Mouse (Mus musculus): Measurements from ENCODE around the gene Pla2g4d. TPM values are rescaled to one million over a fixed set of nuclear protein-coding genes. Genes with fewer than 3 reads are reported as not detected.

Gene Pla2g4d
- not detected for polyA plus RNA-seq (2017; shearing (Covaris generic))

DNA sequence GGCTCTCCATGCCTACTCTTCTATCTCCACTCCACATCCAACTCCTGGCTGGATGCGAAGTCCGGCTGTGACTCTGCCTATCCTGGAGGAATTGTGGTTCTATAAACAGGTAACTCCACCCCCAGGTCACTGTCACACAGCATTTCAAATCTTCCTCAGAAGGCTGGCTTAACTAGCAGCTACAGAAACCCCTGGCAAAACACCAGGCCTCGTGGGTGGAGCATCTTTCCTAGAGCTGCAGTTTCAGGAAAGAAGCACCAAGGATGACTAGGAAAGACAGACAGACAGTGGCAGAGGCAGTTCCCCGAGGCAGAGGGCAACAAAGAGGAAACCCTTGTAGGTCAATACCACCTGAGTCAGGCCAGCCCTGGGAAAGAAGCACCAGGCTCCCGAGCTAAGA, at the start of gene Pla2g4d:
Pla2g4d (minus strand) TSS at position 203 of the 400 bp plus-strand sequence.

DNA sequence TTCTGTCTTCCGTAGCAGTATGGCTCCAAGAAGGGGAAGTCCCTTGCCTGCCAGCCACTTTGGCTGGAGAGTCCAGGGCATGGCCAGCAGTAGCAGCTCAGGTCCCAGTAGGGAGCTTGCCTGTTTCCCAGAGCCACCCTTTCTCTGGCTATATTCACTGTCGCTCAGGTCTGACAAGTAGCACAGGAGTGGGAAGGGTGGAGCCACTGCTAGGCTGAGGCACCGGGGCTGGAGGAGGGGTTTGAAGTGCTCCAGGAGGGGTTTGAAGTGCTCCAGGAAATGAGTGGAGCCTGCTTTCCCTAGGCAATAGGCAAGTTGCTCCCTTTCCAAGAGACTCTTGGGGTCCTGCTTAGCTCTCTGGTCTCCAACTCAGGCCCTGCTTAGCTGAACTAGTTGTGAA, 25.0 kb upstream of the Pla2g4d start, which contains the start of gene Pla2g4f:
Pla2g4f (minus strand) TSS at position 190 of the 400 bp plus-strand sequence.

DNA sequence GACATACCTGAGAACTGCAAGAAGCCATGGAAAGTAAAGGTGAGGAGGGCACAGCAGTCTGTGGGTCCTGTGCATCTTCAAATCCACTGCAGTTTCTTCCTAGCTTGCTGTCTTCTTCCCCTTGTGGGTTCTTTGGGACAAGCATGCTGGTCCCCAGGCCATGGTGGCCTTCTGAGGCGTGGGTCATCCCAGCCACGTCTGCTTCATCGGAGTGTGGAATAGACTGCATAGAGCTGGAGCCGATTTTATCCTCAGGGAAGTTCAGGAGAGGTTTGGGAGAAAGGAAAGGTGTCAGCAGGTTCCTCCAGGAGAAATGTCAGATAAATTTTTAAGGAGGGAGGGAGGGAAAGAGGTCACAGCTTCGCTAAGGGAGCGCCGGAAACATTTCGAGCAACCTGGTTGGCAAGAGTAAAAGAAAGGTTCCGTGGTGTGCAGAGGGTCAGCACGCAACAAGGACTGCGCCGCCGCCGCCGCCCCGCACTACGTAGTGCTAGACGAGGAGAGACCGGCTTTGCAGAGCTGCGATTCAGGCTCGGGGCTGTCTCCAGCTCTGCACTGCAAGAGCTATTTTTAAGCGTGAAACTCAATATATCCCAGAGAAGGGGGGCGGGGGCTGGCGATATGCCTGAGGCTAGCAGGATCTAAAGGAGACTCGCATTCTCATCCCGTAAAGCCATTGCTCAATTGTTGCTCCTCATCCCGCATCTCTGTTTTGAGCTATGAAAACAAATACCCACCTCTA, 44.1 kb downstream of the Pla2g4d start, which contains the start of gene Pla2g4e:
Pla2g4e (minus strand) TSS at position 657 of the 742 bp plus-strand sequence.

Other genes starting within 250 kb of the Pla2g4d start
- gene Ehd4, start 134.6 kb downstream of the Pla2g4d start, polyA plus RNA-seq (2017; shearing (Covaris generic)) = 17.0 TPM
- not detected for gene Pla2g4e, start 43.9 kb downstream of the Pla2g4d start, polyA plus RNA-seq (2017; shearing (Covaris generic))
- 0.16 TPM for gene Pla2g4f, start 25.0 kb upstream of the Pla2g4d start, polyA plus RNA-seq (2017; shearing (Covaris generic))
- 39.1 TPM for gene Vps39, start 63.9 kb upstream of the Pla2g4d start, polyA plus RNA-seq (2017; shearing (Covaris generic))
- 15.2 TPM for gene Ganc, start 114.7 kb upstream of the Pla2g4d start, polyA plus RNA-seq (2017; shearing (Covaris generic))
- gene Tmem87a, start 114.9 kb upstream of the Pla2g4d start, polyA plus RNA-seq (2017; shearing (Covaris generic)) = 28.7 TPM
- 1.1 TPM for gene Capn3, start 166.8 kb upstream of the Pla2g4d start, polyA plus RNA-seq (2017; shearing (Covaris generic))